Mouse (Mus musculus): ENCODE measurements around the gene Lect2. TPM values are rescaled to one million over a fixed set of nuclear protein-coding genes. Genes with fewer than 3 reads are reported as not detected.
A peak's percentile ranks its signal among the peaks of the same experiment; 100 is the strongest.

Gene Lect2
- polyA plus RNA-seq, 1 experiment from 2014 or later, result not detected

- H3K36me3 ChIP-seq (ENCODE audit: control insufficient read depth, insufficient read depth, low read length), result no peaks in the 10 kb centered on the region
- no peaks in the 10 kb centered on the region for H3K9me3 ChIP-seq (ENCODE audit: control insufficient read depth, low read length)
- no peak overlapping the region for H3K4me2 ChIP-seq (ENCODE audit: low read length)
- no peaks in the 10 kb centered on the region for H3K27me3 ChIP-seq (ENCODE audit: control insufficient read depth, insufficient read depth, low read length)
- H3K4me3 ChIP-seq (replicated peaks; ENCODE audit: low read depth, low read length), result no peak overlapping the region
- ATAC-seq (ENCODE audit: low FRiP score, low TSS enrichment) (no peak), DNase-seq (no peak)
- H3K4me1 ChIP-seq (ENCODE audit: control insufficient read depth, insufficient read depth, low read length), result no peaks in the 10 kb centered on the region
- H3K27ac ChIP-seq (replicated peaks; ENCODE audit: low read depth, low read length), result no peak overlapping the region
- H3K9ac ChIP-seq (replicated peaks; ENCODE audit: low read length), result no peak overlapping the region
Observed at GRCm38 (mm10) chr13:56513595-56513994, 34.7 kb downstream of the Lect2 start.

GRCm38 (mm10) chr13:56509796-56510195, 38.5 kb downstream of the Lect2 start:
- no peak for ATAC-seq (ENCODE audit: low FRiP score, low TSS enrichment)
- 81% methylated on average over 2 of the region's 2 CpGs for WGBS
- H3K4me3 ChIP-seq (replicated peaks; ENCODE audit: low read depth, low read length), result no peak overlapping the region
- H3K27me3 ChIP-seq (ENCODE audit: control insufficient read depth, insufficient read depth, low read length), result no peaks in the 10 kb centered on the region
- H3K36me3 ChIP-seq (ENCODE audit: control insufficient read depth, insufficient read depth, low read length), result no peaks in the 10 kb centered on the region
- H3K9me3 ChIP-seq (ENCODE audit: control insufficient read depth, low read length), result no peaks in the 10 kb centered on the region
- DNase-seq, result no peak
- H3K27ac ChIP-seq (replicated peaks; ENCODE audit: low read depth, low read length), result no peak overlapping the region
- no peaks in the 10 kb centered on the region for H3K4me1 ChIP-seq (ENCODE audit: control insufficient read depth, insufficient read depth, low read length)
- no peak overlapping the region for H3K4me2 ChIP-seq (ENCODE audit: low read length)
- H3K9ac ChIP-seq (replicated peaks; ENCODE audit: low read length), result no peak overlapping the region

GRCm38 (mm10) chr13:56506871-56507496, 41.3 kb downstream of the Lect2 start:
- WGBS, result 81% methylated on average over 6 of the region's 6 CpGs
- Histone ChIP-seq H3K9me3 (ENCODE audit: control insufficient read depth, low read length) (no peaks in the 10 kb centered on the region), H3K9ac (replicated peaks; ENCODE audit: low read length) (no peak overlapping the region), H3K27me3 (ENCODE audit: control insufficient read depth, insufficient read depth, low read length) (no peaks in the 10 kb centered on the region), H3K4me2 (ENCODE audit: low read length) (no peak overlapping the region), H3K4me1 (ENCODE audit: control insufficient read depth, insufficient read depth, low read length) (no peaks in the 10 kb centered on the region), H3K27ac (replicated peaks; ENCODE audit: low read depth, low read length) (no peak overlapping the region), H3K4me3 (replicated peaks; ENCODE audit: low read depth, low read length) (no peak overlapping the region), H3K36me3 (ENCODE audit: control insufficient read depth, insufficient read depth, low read length) (no peaks in the 10 kb centered on the region)
- DNase-seq, result no peak
- ATAC-seq (ENCODE audit: low FRiP score, low TSS enrichment), result no peak

GRCm38 (mm10) chr13:56501866-56502420, 46.4 kb downstream of the Lect2 start:
- Histone ChIP-seq H3K4me2 (ENCODE audit: low read length) (no peak overlapping the region), H3K9ac (replicated peaks; ENCODE audit: low read length) (no peak overlapping the region), H3K4me3 (replicated peaks; ENCODE audit: low read depth, low read length) (no peak overlapping the region), H3K36me3 (ENCODE audit: control insufficient read depth, insufficient read depth, low read length) (no peaks in the 10 kb centered on the region), H3K27ac (replicated peaks; ENCODE audit: low read depth, low read length) (no peak overlapping the region), H3K27me3 (ENCODE audit: control insufficient read depth, insufficient read depth, low read length) (no peaks in the 10 kb centered on the region), H3K4me1 (ENCODE audit: control insufficient read depth, insufficient read depth, low read length) (no peaks in the 10 kb centered on the region), H3K9me3 (ENCODE audit: control insufficient read depth, low read length) (no peaks in the 10 kb centered on the region)
- DNase-seq (no peak), ATAC-seq (ENCODE audit: low FRiP score, low TSS enrichment) (no peak)
- 75% methylated on average over 6 of the region's 6 CpGs for WGBS

- Histone ChIP-seq H3K9me3 (ENCODE audit: control insufficient read depth, low read length) (no peaks in the 10 kb centered on the region), H3K27me3 (ENCODE audit: control insufficient read depth, insufficient read depth, low read length) (no peaks in the 10 kb centered on the region), H3K27ac (replicated peaks; ENCODE audit: low read depth, low read length) (no peak overlapping the region), H3K4me1 (ENCODE audit: control insufficient read depth, insufficient read depth, low read length) (no peaks in the 10 kb centered on the region), H3K9ac (replicated peaks; ENCODE audit: low read length) (no peak overlapping the region), H3K4me3 (replicated peaks; ENCODE audit: low read depth, low read length) (no peak overlapping the region), H3K36me3 (ENCODE audit: control insufficient read depth, insufficient read depth, low read length) (no peaks in the 10 kb centered on the region), H3K4me2 (ENCODE audit: low read length) (no peak overlapping the region)
- 92% methylated on average over 8 of the region's 8 CpGs for WGBS
- ATAC-seq (ENCODE audit: low FRiP score, low TSS enrichment) (no peak), DNase-seq (no peak)
Observed at GRCm38 (mm10) chr13:56500636-56501035, 47.7 kb downstream of the Lect2 start.

GRCm38 (mm10) chr13:56500132-56500531, 48.2 kb downstream of the Lect2 start:
- Histone ChIP-seq H3K4me1 (ENCODE audit: control insufficient read depth, insufficient read depth, low read length) (no peaks in the 10 kb centered on the region), H3K36me3 (ENCODE audit: control insufficient read depth, insufficient read depth, low read length) (no peaks in the 10 kb centered on the region), H3K27me3 (ENCODE audit: control insufficient read depth, insufficient read depth, low read length) (no peaks in the 10 kb centered on the region), H3K27ac (replicated peaks; ENCODE audit: low read depth, low read length) (no peak overlapping the region), H3K4me3 (replicated peaks; ENCODE audit: low read depth, low read length) (no peak overlapping the region), H3K4me2 (ENCODE audit: low read length) (no peak overlapping the region), H3K9ac (replicated peaks; ENCODE audit: low read length) (no peak overlapping the region), H3K9me3 (ENCODE audit: control insufficient read depth, low read length) (no peaks in the 10 kb centered on the region)
- ATAC-seq (ENCODE audit: low FRiP score, low TSS enrichment) (no peak), DNase-seq (peak; percentile 60)
- 81% methylated on average over 3 of the region's 3 CpGs for WGBS

GRCm38 (mm10) chr13:56494440-56494839, 53.9 kb downstream of the Lect2 start:
- H3K27me3 ChIP-seq (ENCODE audit: control insufficient read depth, insufficient read depth, low read length), result no peaks in the 10 kb centered on the region
- H3K4me3 ChIP-seq (replicated peaks; ENCODE audit: low read depth, low read length), result no peak overlapping the region
- no peak overlapping the region for H3K9ac ChIP-seq (replicated peaks; ENCODE audit: low read length)
- H3K4me1 ChIP-seq (ENCODE audit: control insufficient read depth, insufficient read depth, low read length), result no peaks in the 10 kb centered on the region
- ATAC-seq (ENCODE audit: low FRiP score, low TSS enrichment) (no peak), DNase-seq (no peak)
- WGBS, result 25% methylated on average over 3 of the region's 3 CpGs
- no peaks in the 10 kb centered on the region for H3K36me3 ChIP-seq (ENCODE audit: control insufficient read depth, insufficient read depth, low read length)
- no peaks in the 10 kb centered on the region for H3K9me3 ChIP-seq (ENCODE audit: control insufficient read depth, low read length)
- no peak overlapping the region for H3K4me2 ChIP-seq (ENCODE audit: low read length)
- no peak overlapping the region for H3K27ac ChIP-seq (replicated peaks; ENCODE audit: low read depth, low read length)

Other genes starting within 250 kb of the Lect2 start
- gene Gm3045, start 121.9 kb downstream of the Lect2 start, polyA plus RNA-seq (2014; fragmentation: Nextera tagmentation; extraction: Ambion mirVana), result not detected in 2 replicates
- 0.11 TPM in 1 of 2 replicates, not detected in the other for gene Slc25a48, start 110.1 kb downstream of the Lect2 start, polyA plus RNA-seq (2014; fragmentation: Nextera tagmentation; extraction: Ambion mirVana)
- not detected in 2 replicates for gene Il9, start 66.3 kb downstream of the Lect2 start, polyA plus RNA-seq (2014; fragmentation: Nextera tagmentation; extraction: Ambion mirVana)
- 3.3 and 3.7 TPM in 2 replicates for gene Fbxl21, start 26.0 kb downstream of the Lect2 start, polyA plus RNA-seq (2014; fragmentation: Nextera tagmentation; extraction: Ambion mirVana)
- 0.63 and 2.7 TPM in 2 replicates for gene Tgfbi, start 61.0 kb upstream of the Lect2 start, polyA plus RNA-seq (2014; fragmentation: Nextera tagmentation; extraction: Ambion mirVana)
- 20.4 and 35.7 TPM in 2 replicates for gene Smad5, start 154.5 kb upstream of the Lect2 start, polyA plus RNA-seq (2014; fragmentation: Nextera tagmentation; extraction: Ambion mirVana)
- gene Gm45623, start 205.3 kb upstream of the Lect2 start, polyA plus RNA-seq (2014; fragmentation: Nextera tagmentation; extraction: Ambion mirVana), result 1.1 and 2.1 TPM in 2 replicates

Data from midbrain, embryonic 14.5 days (tissue).